Mouse (Mus musculus) liver, embryonic 11.5 days (tissue): ENCODE results near the gene Gm21981. TPM values are rescaled to one million over a fixed set of nuclear protein-coding genes. Genes with fewer than 3 reads are reported as not detected.

Experiments used
- ATAC-seq: fragments of 200-750 bp; cut with Nextera tagmentation; replicated peaks from 2 replicates; pipeline ENCODE4 v1.8.0; 2017; ENCODE audit warnings: moderate number of reproducible peaks, mild to moderate bottlenecking, moderate TSS enrichment, moderate library complexity; ENCODE audit not compliant: low FRiP score
- DNase-seq: peaks from one replicate; pipeline ENCODE4 v3.0.0-alpha.2; 2017; ENCODE audit warnings: low spot score
- H3K27ac ChIP-seq: fragments of 300-500 bp; sonication (generic); 2 replicates; pipeline ENCODE4 v1.5.1; 2014; ENCODE audit warnings: mild to moderate bottlenecking, low read depth, low read length, control low read depth
- H3K27me3 ChIP-seq: fragments of 300-500 bp; sonication (generic); replicated peaks from 2 replicates; pipeline ENCODE4 v1.6.1; 2014; ENCODE audit warnings: low read length, mixed read lengths; ENCODE audit not compliant: control insufficient read depth, insufficient read depth
- H3K36me3 ChIP-seq: fragments of 300-500 bp; sonication (generic); 2 replicates; pipeline ENCODE4 v1.6.1; 2014; ENCODE audit warnings: mild to moderate bottlenecking, low read length, moderate library complexity, mixed read lengths; ENCODE audit not compliant: control insufficient read depth, insufficient read depth
- H3K4me1 ChIP-seq: fragments of 300-500 bp; sonication (generic); replicated peaks from 2 replicates; pipeline ENCODE4 v1.6.1; 2014; ENCODE audit warnings: low read length, mixed read lengths; ENCODE audit not compliant: control insufficient read depth, insufficient read depth
- H3K4me2 ChIP-seq: fragments of 300-500 bp; sonication (generic); 2 replicates; pipeline ENCODE4 v1.6.1; 2014; ENCODE audit warnings: mild to moderate bottlenecking, control low read depth, moderate library complexity
- H3K4me3 ChIP-seq: fragments of 300-500 bp; sonication (generic); 2 replicates; pipeline ENCODE4 v1.5.1; 2014; ENCODE audit warnings: low read depth, low read length, control low read depth
- H3K9ac ChIP-seq: fragments of 300-500 bp; sonication (generic); 2 replicates; pipeline ENCODE4 v1.6.1; 2014; ENCODE audit warnings: low read depth, low read length, control low read depth
- H3K9me3 ChIP-seq: fragments of 300-500 bp; sonication (generic); 2 replicates; pipeline ENCODE4 v1.6.1; 2016; ENCODE audit warnings: low read length, inconsistent platforms, mixed read lengths; ENCODE audit not compliant: control insufficient read depth
- WGBS: fragments of 180-500 bp; shearing (Covaris S2); extraction: QIAGEN DNeasy Blood & Tissue Kit; methylation state at CpG from one replicate; pipeline ENCODE4 v1.1.7; 2014; 5-methylcytosine and 5-hydroxymethylcytosine counted together
- polyA plus RNA-seq: library from polyadenylated mRNA; unstranded; fragments of >200 nt; fragmentation: Nextera tagmentation; extraction: Ambion mirVana; gene quantifications from 2 replicates; pipeline ENCODE4 v1.2.1, GENCODE M21; 2014

The Gm21981 gene
- polyA plus RNA-seq, result 0.22 and 0.49 TPM in 2 replicates

DNA sequence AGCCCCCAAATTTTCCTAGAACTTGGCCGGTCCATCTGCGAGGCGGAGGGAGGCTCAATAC lies at the start of gene Gm21981:
Gm21981 (minus strand) TSS at position 14 of the 61 bp plus-strand sequence.
- Histone ChIP-seq H3K9ac (peak within 1 kb of the TSS; percentile 75), H3K27me3 (peaks cover 20% of the 10 kb centered on the region), H3K9me3 (no peaks in the 10 kb centered on the region), H3K27ac (peak within 1 kb of the TSS; percentile 26), H3K4me1 (peaks cover 12% of the 10 kb centered on the region), H3K4me3 (peak within 1 kb of the TSS; percentile 77), H3K4me2 (peak within 1 kb of the TSS; percentile 96), H3K36me3 (no peaks in the 10 kb centered on the region)
- 0% methylated on average over 3 of the region's 3 CpGs for WGBS
- DNase-seq (no peak), ATAC-seq (no peak)

DNA sequence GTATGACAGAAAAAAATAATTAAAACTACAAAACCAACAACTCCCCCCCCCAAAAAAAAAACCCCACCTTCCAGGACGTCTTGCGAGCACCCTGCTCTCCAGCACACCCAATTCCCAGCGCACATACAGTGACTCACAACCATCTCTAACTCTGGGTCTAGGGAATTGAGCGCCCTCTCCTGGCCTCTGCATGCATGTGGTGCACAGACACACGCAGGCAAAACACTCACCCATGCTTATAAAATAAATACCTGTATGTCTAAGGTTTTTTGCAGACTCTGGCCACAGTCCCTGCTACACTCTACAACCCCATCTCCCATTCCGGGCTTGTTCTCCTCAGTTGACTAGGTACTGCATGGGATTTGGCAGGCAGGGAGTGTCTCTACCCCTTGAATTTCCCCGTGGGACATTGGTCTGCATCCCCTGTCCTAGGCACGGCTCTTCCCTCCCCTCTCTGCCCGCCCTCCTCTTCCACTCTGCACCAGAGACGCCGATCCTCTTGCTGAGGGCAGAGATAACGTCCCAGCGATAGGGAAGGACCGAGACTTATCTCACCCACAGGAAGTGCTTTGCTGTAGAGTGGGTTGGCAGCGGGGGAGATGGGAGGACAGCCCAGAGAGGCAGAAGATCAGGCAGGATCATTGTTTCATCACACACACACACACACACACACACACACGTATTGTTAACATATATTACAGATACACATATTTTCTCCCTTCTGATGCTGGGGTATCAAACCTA lies 48.9 kb upstream of the Gm21981 start:
- Histone ChIP-seq H3K4me3 (no peak overlapping the region), H3K4me1 (peaks cover 38% of the 10 kb centered on the region), H3K9me3 (no peaks in the 10 kb centered on the region), H3K27ac (peak overlapping the region; percentile 43), H3K4me2 (peak overlapping the region; percentile 57), H3K9ac (peak overlapping the region; percentile 30; the same call in 1 of the 2 replicates), H3K27me3 (peaks cover 4% of the 10 kb centered on the region), H3K36me3 (no peaks in the 10 kb centered on the region)
- ATAC-seq, result peak; percentile 86
- DNase-seq, result peak; percentile 61
- WGBS, result 15% methylated on average over 16 of the region's 16 CpGs

DNA sequence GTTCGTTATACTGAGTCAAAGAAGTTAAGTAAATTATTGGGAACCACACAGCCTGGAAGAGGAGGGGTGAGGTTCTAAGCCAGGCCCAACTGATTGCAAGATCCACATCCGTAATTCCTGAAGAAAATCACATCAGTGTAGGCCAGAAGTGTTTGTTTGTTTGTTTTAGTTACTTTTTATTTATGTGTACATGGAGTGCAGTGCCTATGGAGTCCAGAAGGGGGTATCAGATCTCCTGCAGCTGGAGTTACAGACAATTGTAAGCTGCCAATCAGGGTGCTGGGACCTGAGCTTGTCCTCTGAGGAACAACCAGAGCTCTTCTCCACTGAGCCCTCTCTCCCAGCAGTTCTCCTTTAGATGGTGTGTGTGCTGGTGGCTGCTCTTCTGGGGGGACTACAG lies 45.9 kb upstream of the Gm21981 start:
- no peak overlapping the region for H3K27ac ChIP-seq
- ATAC-seq (no peak), DNase-seq (no peak)
- H3K4me2 ChIP-seq, result no peak overlapping the region
- H3K9me3 ChIP-seq, result no peaks in the 10 kb centered on the region
- 74% methylated on average over 2 of the region's 2 CpGs for WGBS
- H3K9ac ChIP-seq, result no peak overlapping the region
- no peaks in the 10 kb centered on the region for H3K36me3 ChIP-seq
- H3K27me3 ChIP-seq, result peaks cover 5% of the 10 kb centered on the region
- H3K4me1 ChIP-seq, result peaks cover 40% of the 10 kb centered on the region
- H3K4me3 ChIP-seq, result no peak overlapping the region

DNA sequence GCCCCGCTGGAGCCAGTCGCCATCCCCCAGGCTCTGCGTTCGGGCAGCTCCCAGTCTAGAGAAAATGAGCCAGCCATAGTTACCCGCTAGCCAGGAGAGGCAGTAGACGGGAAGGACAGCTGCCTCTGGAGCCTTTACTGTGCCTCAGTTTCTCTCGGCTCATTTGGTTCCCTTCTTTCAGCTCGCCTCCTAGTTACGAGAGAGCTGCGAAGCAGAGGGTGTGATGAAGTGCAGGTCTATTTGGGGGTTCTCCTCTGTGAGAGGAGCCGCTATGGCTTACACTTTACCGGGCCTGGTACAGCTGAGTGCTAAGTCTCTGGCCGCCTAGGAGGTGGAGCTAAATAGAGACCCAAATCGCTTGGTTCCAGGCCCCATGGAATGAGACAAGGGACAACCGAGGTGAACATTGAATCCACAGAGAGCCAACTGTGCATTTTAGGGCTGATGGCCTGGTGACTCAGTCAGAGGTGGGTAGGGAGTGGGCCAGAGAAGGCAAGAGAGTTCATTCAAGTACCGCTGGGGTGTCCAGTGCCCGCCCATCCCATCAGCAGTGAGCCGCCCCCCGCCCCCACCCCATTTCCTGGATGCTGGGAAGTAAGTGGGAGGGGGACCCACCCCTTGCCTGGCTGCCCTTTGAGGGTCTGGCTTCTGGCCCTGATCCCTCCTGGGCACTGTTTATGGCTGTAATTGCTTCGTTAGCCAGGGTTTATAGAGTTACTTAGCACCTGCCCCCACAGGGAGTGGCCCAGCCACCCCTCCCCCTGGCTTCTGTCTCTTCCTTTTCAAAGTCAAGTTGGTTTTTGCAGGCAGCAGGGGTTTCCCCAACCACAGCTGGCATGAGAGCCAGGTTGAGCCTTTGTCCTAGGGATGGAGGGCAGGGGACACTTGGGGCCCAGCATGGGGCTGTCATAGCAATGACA lies 44.9 kb upstream of the Gm21981 start:
- Histone ChIP-seq H3K9me3 (no peaks in the 10 kb centered on the region), H3K36me3 (no peaks in the 10 kb centered on the region), H3K4me2 (peak overlapping the region; percentile 99), H3K27me3 (peaks cover 5% of the 10 kb centered on the region), H3K27ac (peak overlapping the region; percentile 62; the same call in 1 of the 2 replicates), H3K4me1 (peaks cover 39% of the 10 kb centered on the region), H3K9ac (peak overlapping the region; percentile 79), H3K4me3 (peak overlapping the region; percentile 81)
- no peak for DNase-seq
- WGBS, result 18% methylated on average over 20 of the region's 20 CpGs
- ATAC-seq, result no peak

DNA sequence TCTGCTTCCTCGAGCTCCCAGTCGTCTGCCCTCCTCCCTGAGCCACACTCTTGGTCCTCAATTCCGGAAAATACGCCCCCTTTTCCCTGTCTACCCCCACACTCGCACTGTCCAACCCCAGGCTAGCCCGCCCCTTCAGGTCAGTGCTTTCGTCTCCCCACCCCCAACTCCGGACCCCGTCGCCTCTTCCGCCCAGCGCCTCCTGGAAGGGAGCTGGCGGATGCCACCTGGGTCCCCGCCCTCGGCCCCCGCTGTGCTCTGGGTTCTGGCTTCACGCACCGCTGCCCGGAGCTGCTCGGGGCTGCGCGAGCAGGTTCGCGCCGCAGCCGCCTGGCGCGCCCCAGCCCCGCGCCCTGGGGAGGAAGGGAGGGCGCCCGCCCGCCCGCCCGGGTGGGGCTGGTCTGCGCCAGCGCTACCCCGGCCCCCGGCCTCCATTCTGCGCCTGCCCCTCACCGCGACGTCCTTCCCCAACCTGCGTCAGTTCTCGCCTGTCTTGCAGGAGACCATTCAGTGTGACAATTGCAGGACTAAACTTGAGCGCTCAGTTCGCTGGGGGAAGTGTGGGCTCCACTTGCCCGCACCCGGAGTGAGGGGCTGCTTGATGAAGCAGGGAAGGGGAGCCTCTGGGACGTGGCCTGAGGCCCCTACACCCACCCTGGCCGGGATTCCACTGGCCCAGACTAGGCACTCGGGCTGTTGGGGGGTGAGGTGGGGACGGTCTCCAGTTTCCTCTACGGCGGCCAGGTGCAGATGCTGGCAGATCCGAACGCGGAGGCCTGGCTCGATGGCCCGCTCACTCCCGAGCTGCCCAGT lies 44.0 kb upstream of the Gm21981 start:
- peak; percentile 57 for DNase-seq
- peak; percentile 34 for ATAC-seq
- Histone ChIP-seq H3K27ac (peak overlapping the region; percentile 62), H3K4me3 (peak overlapping the region; percentile 81), H3K4me1 (peaks cover 31% of the 10 kb centered on the region), H3K4me2 (peak overlapping the region; percentile 99), H3K27me3 (peaks cover 5% of the 10 kb centered on the region), H3K36me3 (no peaks in the 10 kb centered on the region), H3K9ac (peak overlapping the region; percentile 79), H3K9me3 (no peaks in the 10 kb centered on the region)
- WGBS, result 3% methylated on average over 56 of the region's 61 CpGs

DNA sequence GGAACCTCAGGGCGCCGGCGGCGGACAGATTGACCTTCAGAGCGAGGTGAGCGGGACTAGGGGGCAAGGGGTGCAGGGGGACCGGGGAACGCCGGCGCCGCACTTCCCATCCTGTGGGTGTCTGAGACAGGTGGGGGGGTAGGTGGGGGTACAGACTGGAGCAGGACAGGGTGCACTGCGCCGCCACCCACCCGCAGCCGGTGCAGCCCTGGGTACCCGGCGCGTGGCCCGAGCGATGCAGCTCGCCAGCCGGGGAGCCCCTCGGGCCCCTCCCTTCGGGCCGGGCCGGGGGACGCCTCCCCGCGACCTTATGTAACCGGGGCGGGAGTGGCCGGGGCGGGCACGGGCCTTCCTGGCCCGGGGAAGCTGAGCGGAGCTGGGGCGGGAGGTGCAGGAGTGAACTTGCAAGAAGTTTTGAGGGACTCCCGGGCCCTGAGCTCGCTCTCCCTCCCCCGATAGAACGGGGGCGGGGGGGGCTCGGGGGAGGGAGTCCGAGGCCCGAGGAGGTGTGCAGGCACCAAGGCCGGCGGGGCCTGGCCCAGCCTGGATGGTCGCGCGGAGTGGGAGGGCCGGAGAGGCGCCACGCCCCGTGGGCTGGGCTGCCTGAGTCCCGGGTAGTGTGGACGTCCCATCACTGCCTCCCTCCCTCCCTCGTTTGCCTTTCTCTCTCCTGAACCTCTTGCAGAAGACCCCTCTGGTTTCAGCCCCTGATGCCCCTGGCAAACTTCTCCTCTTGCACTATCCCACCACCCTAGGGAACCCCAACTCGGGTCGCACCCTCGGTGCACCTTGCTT lies 43.2 kb upstream of the Gm21981 start:
- DNase-seq (peak; percentile 83), ATAC-seq (peak; percentile 80)
- H3K4me3 ChIP-seq, result peak overlapping the region; percentile 81
- H3K9me3 ChIP-seq, result no peaks in the 10 kb centered on the region
- under 1% methylated on average over 55 of the region's 60 CpGs for WGBS
- peak overlapping the region; percentile 79 for H3K9ac ChIP-seq
- H3K27ac ChIP-seq, result peak overlapping the region; percentile 62
- H3K36me3 ChIP-seq, result no peaks in the 10 kb centered on the region
- peaks cover 24% of the 10 kb centered on the region for H3K4me1 ChIP-seq
- H3K4me2 ChIP-seq, result peak overlapping the region; percentile 99
- H3K27me3 ChIP-seq, result peaks cover 5% of the 10 kb centered on the region

DNA sequence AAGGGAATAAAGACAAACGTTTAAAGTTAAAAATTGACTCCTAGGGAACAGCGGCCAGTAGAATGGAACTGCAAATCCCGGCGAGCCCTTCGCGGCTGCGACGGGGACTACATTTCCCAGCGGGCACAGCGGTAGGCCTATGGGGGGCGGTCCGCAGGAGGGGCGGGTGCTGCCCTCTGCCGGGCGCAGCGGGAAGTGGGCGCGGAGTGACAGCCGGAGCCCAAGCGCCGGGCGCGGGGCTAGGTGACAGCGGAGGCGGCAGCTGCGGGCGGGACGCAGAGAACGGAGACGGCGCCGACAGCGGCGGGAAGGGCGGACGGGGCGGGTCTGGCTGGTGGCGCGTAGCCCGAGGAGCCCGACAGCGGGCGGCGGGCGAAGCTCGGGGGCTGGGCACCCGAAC lies 42.6 kb upstream of the Gm21981 start, which contains the start of gene Tfeb:
Tfeb (plus strand) TSS at position 175 of the 400 bp plus-strand sequence.
- Histone ChIP-seq H3K4me1 (peaks cover 24% of the 10 kb centered on the region), H3K27me3 (peaks cover 5% of the 10 kb centered on the region), H3K4me2 (peak within 1 kb of the TSS; percentile 99), H3K27ac (peak within 1 kb of the TSS; percentile 62), H3K36me3 (no peaks in the 10 kb centered on the region), H3K9ac (peak within 1 kb of the TSS; percentile 79), H3K9me3 (no peaks in the 10 kb centered on the region), H3K4me3 (peak within 1 kb of the TSS; percentile 81)
- DNase-seq (peak; percentile 97), ATAC-seq (peak; percentile 81)
- WGBS, result under 1% methylated on average over 47 of the region's 47 CpGs
